Mouse (Mus musculus) monocyte, adult 5-6 weeks (primary cell): Measurements from ENCODE around the gene Eef1g. TPM values are rescaled to one million over a fixed set of nuclear protein-coding genes. Genes with fewer than 3 reads are reported as not detected.

ENCODE experiments used
- ATAC-seq: fragments of 153-309, 156-312 bp; replicated peaks from 2 replicates; pipeline ENCODE4 v1.8.0; 2017; ENCODE audit warnings: mild to moderate bottlenecking; ENCODE audit not compliant: low TSS enrichment, insufficient number of reproducible peaks, severe bottlenecking, poor library complexity, low FRiP score
- total RNA-seq: library from RNA; stranded (forward); fragments of 200-1000, 200-491, 200-594 nt; gene quantifications from 3 replicates; pipeline ENCODE4 v1.2.3, GENCODE M21; 2017

Eef1g gene
- 313 to 352 TPM (median 341 TPM) in 3 replicates for total RNA-seq

- ATAC-seq = peak; percentile 90
Observed at GRCm38 (mm10) chr19:8966590-8967372, at the start of gene Eef1g. TSS of gene Eef1g (plus strand) at chr19:8967041.

DNA sequence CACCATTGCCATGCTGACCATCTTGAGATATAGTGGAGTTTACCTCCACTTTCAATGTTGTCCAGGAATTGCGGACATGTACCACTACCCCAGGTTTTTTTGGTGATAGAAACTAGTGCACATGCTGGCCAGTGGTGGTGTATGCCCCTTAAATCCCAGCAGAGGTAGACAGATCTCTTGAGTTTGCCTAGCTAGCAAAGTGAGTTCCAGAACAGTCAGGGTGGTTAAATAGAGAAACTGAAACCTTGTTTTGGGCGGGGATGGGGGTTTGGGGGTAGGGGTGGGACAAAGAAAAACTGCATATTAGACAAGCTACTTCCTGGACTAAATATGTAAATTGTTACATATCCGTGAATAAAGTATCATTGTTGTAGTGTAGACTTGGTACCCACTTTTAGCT lies 47.8 kb upstream of the Eef1g start:
- no peak for ATAC-seq

GRCm38 (mm10) chr19:8919684-8920072 lies 47.2 kb upstream of the Eef1g start:
- ATAC-seq = no peak

DNA sequence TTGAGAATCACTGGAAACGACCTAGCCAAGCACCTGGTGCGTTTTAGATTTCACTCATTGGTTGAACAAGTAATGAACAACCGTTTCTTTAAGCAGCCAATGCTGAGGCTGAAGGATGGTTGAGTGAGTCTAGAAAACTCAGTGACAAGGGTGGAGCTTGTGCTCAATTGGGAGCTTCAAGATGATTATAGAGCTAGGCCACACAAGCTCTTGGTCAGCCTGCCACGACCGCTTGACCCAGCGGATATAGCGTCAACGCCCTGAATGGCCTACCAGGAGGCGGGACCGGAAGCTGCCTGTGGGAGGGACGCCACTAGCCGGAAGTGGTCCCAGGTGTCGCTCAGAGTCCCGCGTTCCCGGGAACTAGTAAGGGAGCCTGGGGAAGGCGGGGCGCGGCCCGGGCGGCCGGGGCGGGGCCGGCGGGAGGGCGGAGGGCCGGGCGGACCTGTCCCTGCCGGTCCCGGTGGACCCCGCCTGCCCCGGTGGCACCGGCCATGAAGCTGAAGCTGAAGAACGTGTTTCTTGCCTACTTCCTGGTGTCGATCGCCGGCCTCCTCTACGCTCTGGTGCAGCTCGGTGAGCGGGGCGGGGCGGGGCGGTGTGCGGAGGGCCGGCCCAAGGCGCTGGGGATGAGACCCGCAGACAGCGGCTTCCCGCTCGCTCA lies 46.6 kb upstream of the Eef1g start, which contains the start of gene B3gat3:
Gene B3gat3, plus strand, starts transcription at position 302 of the 664 bp plus-strand sequence.
- ATAC-seq = peak; percentile 96

- no peak; the same call in 1 of the 2 replicates for ATAC-seq
Observed at GRCm38 (mm10) chr19:8920836-8921291, 46.0 kb upstream of the Eef1g start.

- ATAC-seq = no peak
Observed at GRCm38 (mm10) chr19:8921741-8922140, 45.1 kb upstream of the Eef1g start.

DNA sequence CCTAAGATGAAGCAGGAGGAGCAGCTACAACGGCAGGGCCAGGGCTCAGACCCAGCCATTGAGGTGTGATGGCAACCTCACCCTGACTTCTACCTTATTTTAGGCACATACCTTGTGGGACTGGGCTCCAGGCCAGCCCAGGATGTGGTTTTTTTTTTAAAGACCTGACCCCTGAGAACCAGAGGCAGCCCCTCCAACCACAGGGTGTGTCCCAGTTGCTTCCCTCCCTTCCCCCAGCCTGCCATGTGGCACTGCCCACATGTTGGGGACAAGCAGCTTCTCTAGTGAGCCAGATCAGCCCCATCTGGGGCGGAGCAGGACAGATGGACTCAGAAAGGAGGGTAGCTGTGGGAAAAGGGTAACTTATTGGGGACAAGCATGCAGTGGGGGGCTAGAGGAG lies 40.1 kb upstream of the Eef1g start:
- no peak for ATAC-seq

DNA sequence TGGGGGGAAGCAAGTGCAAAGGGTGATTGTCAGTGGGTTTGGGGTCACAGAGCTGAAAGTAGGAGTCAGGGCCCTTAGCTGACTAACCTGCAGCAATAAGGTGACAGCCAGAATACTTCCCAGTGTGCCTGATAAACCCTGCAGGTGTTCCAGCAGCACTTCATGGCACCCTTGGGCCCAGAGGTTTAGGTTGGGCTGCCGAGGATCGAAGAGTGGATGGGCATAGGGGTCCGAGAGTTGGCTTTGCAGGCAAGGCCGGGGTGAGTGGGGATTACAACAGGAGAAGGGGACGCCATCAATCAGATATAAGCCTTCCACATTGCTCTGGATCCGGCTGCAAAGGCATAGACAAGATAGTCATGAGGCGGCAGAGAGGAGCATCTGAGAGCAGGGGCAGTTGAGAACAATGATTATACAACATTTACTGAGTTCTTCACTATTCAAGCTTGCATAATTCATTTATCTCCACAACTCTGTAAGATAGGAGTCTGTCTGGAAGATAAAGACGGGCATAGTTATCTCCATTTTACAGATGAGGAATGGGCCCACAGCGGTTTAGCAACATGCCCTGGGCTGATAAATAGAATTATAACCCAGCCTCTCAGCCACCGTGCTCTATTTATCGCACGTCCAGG lies 38.8 kb upstream of the Eef1g start:
- ATAC-seq = no peak

- no peak; the same call in 1 of the 2 replicates for ATAC-seq
Observed at GRCm38 (mm10) chr19:8928689-8929223, 38.1 kb upstream of the Eef1g start.

DNA sequence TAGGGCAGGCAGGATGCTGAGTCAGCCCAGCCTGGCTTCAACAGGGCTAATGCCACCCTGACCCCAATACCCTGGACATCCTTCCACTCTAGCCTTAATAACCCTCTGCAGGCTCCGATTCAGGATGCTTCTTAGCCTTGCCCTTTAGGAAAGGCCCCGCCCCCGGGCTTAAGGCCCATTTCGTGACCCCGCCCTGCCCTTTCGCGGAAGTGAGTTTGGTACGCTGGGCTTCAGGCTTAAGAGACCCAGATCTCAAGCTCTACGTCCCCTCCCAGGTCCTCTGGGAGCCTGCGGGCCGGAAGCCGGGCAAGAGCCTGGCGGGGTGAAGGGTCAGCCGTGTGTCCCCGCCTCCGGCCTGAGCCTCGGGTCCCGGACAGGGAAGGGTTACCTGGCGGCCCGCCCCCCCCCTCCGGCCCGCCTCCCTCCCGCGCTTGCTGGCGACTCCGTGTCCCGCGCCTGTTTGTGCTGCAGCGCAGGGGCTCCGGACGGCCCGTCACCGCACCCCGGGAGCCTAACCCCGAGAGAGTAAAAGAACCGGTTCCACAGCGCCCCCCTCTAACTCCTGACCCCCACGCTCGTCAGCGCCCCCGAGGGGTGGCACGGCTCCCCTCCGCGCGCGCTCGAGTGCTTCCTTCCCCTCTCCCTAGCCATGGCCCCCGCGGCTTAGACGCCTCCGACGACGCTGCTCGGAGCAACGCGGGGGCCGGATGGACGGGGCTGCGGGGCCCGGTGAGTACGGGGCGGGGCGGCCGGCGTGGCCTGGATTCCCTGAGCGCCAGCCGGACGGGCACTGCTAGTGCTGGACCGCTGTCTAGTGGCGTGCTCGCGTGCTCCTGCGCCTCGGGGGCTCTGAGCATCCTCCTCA lies 37.4 kb upstream of the Eef1g start, which contains the start of the genes Rom1 and Eml3:
Gene Rom1, minus strand, starts transcription at position 133 of the 865 bp plus-strand sequence.
Gene Eml3, plus strand, starts transcription at position 329 of the 865 bp plus-strand sequence.
- peak; percentile 89 for ATAC-seq

GRCm38 (mm10) chr19:8930117-8930516 lies 36.7 kb upstream of the Eef1g start:
- no peak for ATAC-seq

DNA sequence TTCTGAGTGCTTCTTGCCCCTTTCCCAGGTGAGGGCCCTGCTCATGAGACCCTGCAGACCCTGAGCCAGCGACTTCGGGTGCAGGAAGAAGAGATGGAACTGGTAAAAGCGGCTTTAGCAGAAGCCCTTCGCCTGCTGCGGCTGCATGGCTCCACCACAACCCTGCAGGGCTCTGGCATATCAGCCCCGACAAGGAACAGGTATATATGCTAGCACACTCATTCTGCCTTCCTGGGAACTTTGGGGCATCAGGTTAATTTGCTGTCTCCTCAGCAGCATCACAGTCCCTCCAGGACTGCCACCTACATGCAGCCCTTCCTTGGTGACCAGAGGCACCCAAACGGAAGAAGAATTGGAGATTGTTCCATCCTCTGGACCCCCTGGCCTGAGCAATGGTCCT lies 36.1 kb upstream of the Eef1g start:
- ATAC-seq = no peak

- ATAC-seq = no peak
Observed at GRCm38 (mm10) chr19:8936736-8937135, 30.1 kb upstream of the Eef1g start.

DNA sequence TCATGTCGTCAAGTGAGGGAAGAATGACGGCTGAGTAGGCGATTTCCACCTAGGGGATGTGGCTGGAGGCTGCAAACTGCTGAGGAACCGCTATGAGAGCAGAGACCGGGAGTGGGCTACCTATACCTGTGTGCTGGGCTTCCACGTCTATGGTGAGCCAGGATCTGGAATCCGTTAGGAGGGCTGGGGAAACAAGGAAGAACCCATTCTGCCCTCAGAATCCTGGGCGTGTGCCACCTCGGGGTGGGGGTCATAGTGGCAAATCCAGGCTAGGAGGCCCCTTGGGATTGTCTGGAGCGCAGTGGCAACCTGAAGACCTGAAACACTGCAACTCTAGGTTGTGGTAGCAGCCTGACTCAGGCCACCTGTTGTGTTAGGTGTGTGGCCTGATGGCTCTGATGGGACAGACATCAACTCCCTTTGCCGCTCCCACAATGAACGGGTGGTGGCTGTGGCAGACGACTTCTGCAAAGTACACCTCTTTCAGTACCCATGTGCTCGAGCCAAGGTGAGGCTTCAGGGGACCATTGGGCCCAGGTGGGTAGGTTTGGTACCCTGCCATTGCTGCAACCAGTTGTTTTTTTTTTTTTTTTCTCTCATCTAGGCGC lies 26.2 kb upstream of the Eef1g start:
- no peak for ATAC-seq

DNA sequence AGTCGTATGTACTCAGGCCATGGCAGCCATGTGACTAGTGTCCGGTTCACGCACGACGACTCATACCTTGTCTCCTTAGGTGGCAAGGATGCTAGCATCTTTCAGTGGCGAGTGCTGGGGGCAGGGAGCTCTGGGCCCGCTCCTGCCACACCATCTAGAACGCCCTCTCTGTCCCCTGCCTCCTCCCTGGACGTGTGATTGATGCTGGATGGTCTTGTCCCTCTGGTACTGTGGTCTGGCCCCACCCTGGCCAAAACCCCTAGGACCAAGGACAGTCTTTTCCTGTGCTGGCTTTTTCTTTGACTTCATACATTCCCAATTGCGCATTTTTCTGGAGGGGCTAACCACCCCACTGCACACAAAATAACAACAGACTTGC lies 25.7 kb upstream of the Eef1g start:
- ATAC-seq = no peak

- peak; percentile 92 for ATAC-seq
Observed at GRCm38 (mm10) chr19:8941515-8942217, 25.2 kb upstream of the Eef1g start, which contains the start of gene Mta2. TSS of gene Mta2 (plus strand) at chr19:8941875.

DNA sequence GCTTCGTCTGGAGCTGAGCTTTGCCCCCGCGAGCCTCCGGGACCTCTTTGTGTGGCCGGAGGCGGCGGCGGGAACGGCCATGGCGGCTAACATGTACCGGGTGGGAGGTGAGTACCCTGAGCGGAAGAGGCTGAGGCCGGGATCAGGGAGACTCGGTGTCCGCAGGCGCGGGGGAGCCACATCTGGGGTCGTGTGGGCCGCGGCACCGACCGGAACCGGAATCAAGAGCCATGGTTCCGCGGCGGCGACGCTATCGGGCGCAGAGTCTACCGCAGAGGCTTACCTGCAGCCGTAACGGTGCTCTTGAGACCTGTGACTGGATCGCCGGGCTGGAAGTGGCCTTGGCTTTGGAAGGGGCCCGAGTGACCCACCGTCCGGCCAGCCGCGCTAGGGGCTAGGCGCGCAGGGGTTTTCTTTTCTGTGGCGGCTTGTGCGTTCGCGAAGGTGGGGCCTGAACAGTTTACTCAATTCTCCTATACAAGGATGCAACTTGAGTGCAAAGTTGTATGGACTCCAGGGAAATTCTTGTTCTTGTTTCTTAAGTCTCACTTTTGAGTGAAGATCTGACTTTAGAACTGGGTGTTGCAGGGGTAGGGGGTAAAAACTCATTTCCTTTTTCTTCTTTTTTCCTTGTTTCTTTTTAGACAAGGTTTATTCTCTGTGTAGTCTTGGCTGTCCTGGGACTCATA lies 24.4 kb upstream of the Eef1g start:
- no peak for ATAC-seq
